Mouse (Mus musculus) lung, postnatal 0 days (tissue): ENCODE measurements around the gene Bloc1s5.

Source experiments
- CTCF ChIP-seq: IDR thresholded peaks from 2 replicates; pipeline ENCODE4 v1.5.1; 2016; ENCODE audit warnings: antibody characterized with exemption, mild to moderate bottlenecking
- EP300 ChIP-seq: IDR thresholded peaks from 2 replicates; pipeline ENCODE4 v1.6.1; 2016; ENCODE audit warnings: antibody characterized with exemption, mild to moderate bottlenecking, control low read depth

- peak; percentile 83 for TF ChIP-seq CTCF
- TF ChIP-seq EP300: no peak
Measured at GRCm38 (mm10) chr13:38580601-38581457, 54.1 kb downstream of the Bloc1s5 start.
